Mouse (Mus musculus): ENCODE measurements around the gene Gm10972.
"Not testable (repeated sequence)": the region's sequence is repeated elsewhere in the genome, so short reads cannot be mapped to it uniquely, and the experiment has no call there.

Gm10972 gene

GRCm38 (mm10) chr3:94659142-94659748, 16.3 kb downstream of the Gm10972 start:
- not testable (repeated sequence) for DNase-seq (ENCODE audit: low spot score in 2 of 2)

DNA sequence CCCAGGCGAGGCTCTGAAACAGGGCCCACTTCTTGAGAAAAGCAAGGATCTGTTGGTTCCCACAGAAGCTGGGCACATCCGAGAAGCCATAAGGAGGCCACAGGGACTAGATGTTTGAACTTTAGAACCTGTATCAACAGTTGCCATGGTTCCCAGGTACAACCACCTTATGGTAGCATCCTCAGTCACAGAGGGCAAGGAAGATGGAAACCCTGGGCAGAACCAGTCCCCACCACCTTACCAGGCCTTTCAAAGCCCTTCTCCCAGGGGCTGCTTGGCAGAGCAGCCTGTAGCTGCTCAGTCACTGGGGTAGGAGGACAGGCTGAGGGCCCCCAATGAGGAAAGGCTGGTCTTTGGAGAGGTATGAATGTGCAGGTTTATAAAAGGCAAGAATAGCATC, 17.9 kb downstream of the Gm10972 start:
- DNase-seq (ENCODE audit: low spot score in 2 of 2), result not testable (repeated sequence)

- not testable (repeated sequence) for DNase-seq (ENCODE audit: low spot score in 2 of 2)
Observed at GRCm38 (mm10) chr3:94665060-94665802, 22.3 kb downstream of the Gm10972 start.

GRCm38 (mm10) chr3:94665896-94666295, 23.0 kb downstream of the Gm10972 start:
- DNase-seq (ENCODE audit: low spot score in 2 of 2), result not testable (repeated sequence)

- DNase-seq (ENCODE audit: low spot score in 2 of 2), result not testable (repeated sequence)
Observed at GRCm38 (mm10) chr3:94675101-94675500, 32.2 kb downstream of the Gm10972 start.

DNA sequence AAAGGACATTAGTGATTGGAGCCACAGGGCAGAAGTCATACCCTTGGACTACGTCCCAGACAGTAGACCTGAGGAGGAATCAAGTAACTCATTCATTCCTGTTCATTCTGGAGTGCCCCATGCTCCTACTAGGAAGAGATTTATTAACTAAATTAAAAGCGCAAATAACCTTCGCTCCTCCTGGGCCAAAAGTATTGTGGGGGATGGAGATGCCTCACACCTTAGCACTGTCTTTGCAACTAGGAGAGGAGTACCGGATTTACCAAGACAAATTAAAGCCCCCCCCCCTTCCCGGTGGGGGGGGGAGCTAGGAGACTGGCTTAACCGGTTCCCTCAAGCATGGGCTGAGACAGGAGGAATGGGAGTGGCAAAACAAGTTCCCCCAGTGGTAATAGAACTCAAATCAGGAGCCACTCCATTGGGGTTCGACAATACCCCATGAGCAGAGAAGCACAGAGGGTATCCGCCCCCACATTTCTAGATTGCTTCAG, 36.5 kb downstream of the Gm10972 start:
- DNase-seq (ENCODE audit: low spot score in 2 of 2), result no peak

DNA sequence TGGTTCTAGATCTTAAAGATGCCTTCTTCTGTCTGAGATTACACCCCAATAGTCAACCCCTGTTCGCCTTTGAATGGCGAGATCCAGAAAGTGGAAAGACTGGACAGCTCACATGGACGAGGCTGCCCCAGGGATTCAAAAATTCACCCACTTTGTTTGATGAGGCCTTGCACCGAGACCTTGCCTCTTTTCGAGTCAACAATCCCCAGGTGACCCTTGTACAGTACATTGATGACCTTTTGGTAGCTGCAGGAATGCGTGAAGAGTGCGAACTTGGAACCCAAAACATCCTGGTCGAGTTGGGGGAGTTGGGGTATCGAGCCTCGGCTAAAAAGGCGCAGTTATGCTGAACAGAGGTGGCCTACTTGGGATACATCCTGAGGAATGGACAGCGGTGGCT, 37.1 kb downstream of the Gm10972 start:
- not testable (repeated sequence) for DNase-seq (ENCODE audit: low spot score in 2 of 2)

DNA sequence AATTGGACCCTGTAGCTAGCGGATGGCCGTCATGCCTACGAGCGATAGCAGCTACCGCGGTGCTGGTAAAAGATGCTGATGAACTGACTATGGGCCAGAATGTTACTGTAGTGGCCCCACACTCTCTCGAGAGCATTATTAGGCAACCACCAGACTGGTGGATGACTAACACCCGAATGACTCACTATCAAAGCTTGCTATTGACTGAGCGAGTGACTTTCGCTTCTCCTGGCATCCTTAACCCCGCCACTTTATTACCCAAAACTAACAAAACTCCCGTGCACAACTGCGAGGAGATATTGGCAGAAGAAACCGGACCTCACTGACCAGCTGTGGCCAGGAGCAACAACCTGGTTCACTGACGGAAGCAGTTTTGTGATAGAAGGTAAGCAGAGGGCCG, 37.9 kb downstream of the Gm10972 start:
- DNase-seq (ENCODE audit: low spot score in 2 of 2), result no peak

GRCm38 (mm10) chr3:94683646-94684045, 40.7 kb downstream of the Gm10972 start:
- DNase-seq (ENCODE audit: low spot score in 2 of 2), result no peak

GRCm38 (mm10) chr3:94685989-94686772, 43.3 kb downstream of the Gm10972 start:
- DNase-seq (ENCODE audit: low spot score in 2 of 2), result not testable (repeated sequence)

- DNase-seq (ENCODE audit: low spot score in 2 of 2), result not testable (repeated sequence)
Observed at GRCm38 (mm10) chr3:94688698-94689097, 45.8 kb downstream of the Gm10972 start.

DNA sequence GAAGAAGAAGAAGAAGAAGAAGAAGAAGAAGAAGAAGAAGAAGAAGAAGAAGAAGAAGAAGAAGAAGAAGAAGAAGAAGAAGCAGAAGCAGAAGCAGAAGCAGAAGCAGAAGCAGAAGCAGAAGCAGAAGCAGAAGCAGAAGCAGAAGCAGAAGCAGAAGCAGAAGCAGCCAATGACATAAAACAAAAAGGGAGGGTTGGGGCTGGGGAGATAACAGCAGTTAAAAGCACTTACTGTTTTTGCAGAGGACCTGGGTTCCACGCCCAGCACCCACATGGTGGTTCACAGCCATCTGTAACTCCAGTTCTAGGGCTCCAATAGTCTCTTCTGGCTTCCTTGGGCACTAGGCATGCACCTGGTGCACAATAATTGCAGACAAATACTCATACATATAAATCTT, 46.3 kb downstream of the Gm10972 start:
- not testable (repeated sequence) for DNase-seq (ENCODE audit: low spot score in 2 of 2)

DNA sequence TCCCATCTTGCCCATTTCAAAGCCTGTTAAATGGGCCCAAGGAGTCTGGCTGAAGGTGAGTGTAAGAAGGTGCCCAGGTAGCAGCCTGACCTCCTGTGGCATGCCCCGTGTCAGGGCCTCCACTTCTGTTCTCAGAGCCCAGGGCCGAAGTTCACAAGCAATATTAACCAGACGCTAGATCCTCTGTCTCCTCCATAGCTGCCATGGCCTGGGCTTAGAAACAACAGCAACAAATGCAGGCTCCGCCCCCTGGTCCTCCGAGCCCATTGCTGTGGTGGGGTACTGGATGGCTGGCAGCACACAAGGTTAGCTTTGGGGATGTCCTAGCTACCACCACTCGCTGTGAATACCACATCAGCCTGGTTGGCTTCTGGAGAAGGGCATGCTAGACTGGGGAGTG, 47.2 kb downstream of the Gm10972 start:
- DNase-seq (ENCODE audit: low spot score in 2 of 2), result not testable (repeated sequence)

GRCm38 (mm10) chr3:94690616-94691247, 47.8 kb downstream of the Gm10972 start:
- DNase-seq (ENCODE audit: low spot score in 2 of 2), result no peak

DNA sequence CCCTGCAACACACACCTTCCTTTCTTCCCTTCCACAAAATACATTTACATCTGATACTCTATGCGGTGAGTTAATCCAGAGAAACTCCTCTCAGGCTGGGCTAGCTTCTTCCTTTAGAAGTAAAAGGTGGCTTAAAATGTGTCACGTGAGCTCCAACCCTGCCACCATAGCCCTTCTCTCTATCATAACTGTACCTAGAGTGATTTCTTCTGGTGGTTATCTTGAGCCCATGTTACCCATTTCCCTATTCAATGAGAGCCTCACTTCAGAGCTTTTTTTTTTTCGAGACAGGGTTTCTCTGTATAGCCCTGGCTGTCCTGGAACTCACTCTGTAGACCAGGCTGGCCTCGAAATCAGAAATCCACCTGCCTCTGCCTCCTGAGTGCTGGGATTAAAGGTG, 48.8 kb downstream of the Gm10972 start:
- not testable (repeated sequence) for DNase-seq (ENCODE audit: low spot score in 2 of 2)

Data from cerebellum, postnatal 4 days (tissue).